Mouse (Mus musculus) liver, postnatal 0 days (tissue): Measurements from ENCODE around the gene Lmo4. TPM values are rescaled to one million over a fixed set of nuclear protein-coding genes. Genes with fewer than 3 reads are reported as not detected.

Source experiments
- ATAC-seq: fragments of 200-750 bp; cut with Nextera tagmentation; 2 replicates; pipeline ENCODE4 v1.8.0; 2017; ENCODE audit warnings: mild to moderate bottlenecking, moderate library complexity
- DNase-seq: peaks from one replicate; pipeline ENCODE4 v3.0.0-alpha.2; 2016
- H3K27ac ChIP-seq: fragments of 300-500 bp; sonication (generic); 2 replicates; pipeline ENCODE4 v1.5.1; 2014; ENCODE audit warnings: antibody characterized with exemption, moderate library complexity, mild to moderate bottlenecking, low read depth
- H3K27me3 ChIP-seq: fragments of 300-500 bp; sonication (generic); 2 replicates; pipeline ENCODE4 v1.6.1; 2014; ENCODE audit warnings: low read length, control low read depth, mixed read lengths; ENCODE audit not compliant: insufficient read depth
- H3K36me3 ChIP-seq: fragments of 300-500 bp; sonication (generic); replicated peaks from 2 replicates; pipeline ENCODE4 v1.6.1; 2014; ENCODE audit warnings: mild to moderate bottlenecking, control low read depth, low read length, moderate library complexity, mixed read lengths; ENCODE audit not compliant: insufficient read depth
- H3K4me1 ChIP-seq: fragments of 300-500 bp; sonication (generic); 2 replicates; pipeline ENCODE4 v1.6.1; 2014; ENCODE audit warnings: antibody characterized with exemption, mild to moderate bottlenecking, control low read depth; ENCODE audit not compliant: insufficient read depth
- H3K4me2 ChIP-seq: fragments of 300-500 bp; sonication (generic); 2 replicates; pipeline ENCODE4 v1.6.1; 2014; ENCODE audit warnings: low read depth, mild to moderate bottlenecking, low read length, moderate library complexity, mixed read lengths
- H3K4me3 ChIP-seq: fragments of 300-500 bp; sonication (generic); 2 replicates; pipeline ENCODE4 v1.5.1; 2014; ENCODE audit warnings: low read depth, low read length
- H3K9ac ChIP-seq: fragments of 300-500 bp; sonication (generic); replicated peaks from 2 replicates; pipeline ENCODE4 v1.6.1; 2014; ENCODE audit warnings: mild to moderate bottlenecking, moderate library complexity
- H3K9me3 ChIP-seq: fragments of 300-500 bp; sonication (generic); 2 replicates; pipeline ENCODE4 v1.6.1; 2016; ENCODE audit warnings: mild to moderate bottlenecking, control low read depth, low read length, mixed read lengths
- CTCF ChIP-seq: sonication (generic); IDR thresholded peaks from 2 replicates; pipeline ENCODE4 v1.5.1; 2016; ENCODE audit warnings: antibody characterized with exemption, low read depth
- EP300 ChIP-seq: IDR thresholded peaks from 2 replicates; pipeline ENCODE4 v1.6.1; 2016; ENCODE audit warnings: antibody characterized with exemption, low read depth, mild to moderate bottlenecking
- WGBS: fragments of 180-500 bp; shearing (Covaris S2); extraction: QIAGEN DNeasy Blood & Tissue Kit; methylation state at CpG from one replicate; pipeline ENCODE4 v1.1.7; 2014; ENCODE audit not compliant: insufficient replicate concordance; 5-methylcytosine and 5-hydroxymethylcytosine counted together
- polyA plus RNA-seq: library from polyadenylated mRNA; unstranded; fragments of >200 nt; fragmentation: Nextera tagmentation; extraction: Ambion mirVana; gene quantifications from 2 replicates; pipeline ENCODE4 v1.2.1, GENCODE M21; 2015

Gene Lmo4
- polyA plus RNA-seq = 17.4 and 19.1 TPM in 2 replicates

DNA sequence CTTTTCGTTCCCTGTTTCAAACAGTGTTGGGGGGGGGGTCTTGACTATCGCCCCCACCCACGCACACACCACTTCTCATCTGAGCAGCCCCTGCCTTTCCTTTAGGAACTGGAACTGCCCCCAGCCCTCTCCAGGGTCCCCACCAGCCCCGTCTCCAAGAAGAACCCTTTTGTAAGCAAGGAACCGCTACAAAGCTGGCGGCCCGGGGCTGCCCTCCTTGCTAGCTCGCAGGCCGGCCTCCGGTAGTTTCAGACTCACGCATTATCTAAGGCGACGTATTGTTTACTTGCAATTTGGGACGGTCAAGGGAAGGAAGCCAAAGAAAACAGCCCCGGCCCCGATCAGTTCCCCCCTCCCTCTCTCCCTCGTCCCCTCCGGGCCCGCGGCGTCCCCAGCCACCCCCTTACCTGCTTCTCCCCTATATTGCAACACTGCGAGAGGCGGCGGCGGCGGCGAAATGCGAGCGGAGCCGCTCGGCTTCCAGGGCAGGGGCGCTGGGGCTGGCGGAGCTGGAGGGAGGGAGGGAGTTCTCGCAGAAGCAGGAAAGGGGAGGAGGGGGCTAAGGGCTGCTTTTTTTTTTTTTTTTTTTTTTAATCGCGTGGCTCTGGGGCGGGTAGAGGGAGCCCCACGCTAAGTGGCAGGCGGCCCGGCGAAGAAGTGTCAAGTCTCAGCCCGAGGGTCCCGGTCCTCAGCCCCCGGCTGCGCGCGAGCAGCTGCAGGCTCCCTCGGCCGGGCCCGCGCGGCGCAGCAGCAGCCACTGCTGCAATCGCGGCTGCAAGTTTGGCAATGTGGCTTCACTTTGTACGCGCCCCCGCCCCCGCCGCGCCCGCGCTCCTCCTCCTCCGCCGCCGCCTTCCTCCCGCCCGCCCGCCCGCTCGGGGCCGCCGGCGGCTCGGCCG lies at the start of gene Lmo4:
Lmo4 (minus strand) TSS at position 808 of the 899 bp plus-strand sequence.
- no peaks in the 10 kb centered on the region; the same call in 1 of the 2 replicates for H3K36me3 ChIP-seq
- peak; percentile 88 for DNase-seq

DNA sequence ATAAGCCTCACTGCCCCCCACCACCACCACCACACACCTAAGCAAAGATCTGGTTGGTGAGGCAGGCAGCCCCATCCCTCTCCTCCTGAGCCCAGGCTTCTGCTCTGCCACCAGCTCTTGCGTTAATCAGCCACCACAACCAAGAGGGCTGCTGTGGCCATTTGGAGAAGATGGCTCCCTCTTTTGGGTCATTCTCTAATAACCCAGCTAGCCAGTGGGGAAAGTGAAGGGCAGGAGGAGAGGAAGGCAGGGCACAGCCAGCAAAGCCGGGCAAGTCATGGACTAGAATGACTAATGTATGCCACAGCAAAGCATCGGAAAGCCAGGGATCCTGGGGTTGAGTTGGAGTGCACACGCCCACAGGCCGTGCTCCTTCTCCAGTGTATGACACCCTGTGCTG lies 49.3 kb upstream of the Lmo4 start:
- Histone ChIP-seq H3K27ac (no peak overlapping the region), H3K4me1 (no peaks in the 10 kb centered on the region), H3K9ac (no peak overlapping the region), H3K27me3 (no peaks in the 10 kb centered on the region), H3K9me3 (no peaks in the 10 kb centered on the region), H3K4me2 (no peak overlapping the region), H3K4me3 (no peak overlapping the region), H3K36me3 (no peaks in the 10 kb centered on the region)
- TF ChIP-seq CTCF = no peak
- no peak for TF ChIP-seq EP300
- ATAC-seq (no peak), DNase-seq (no peak)
- 83% methylated on average over 5 of the region's 5 CpGs for WGBS

More for the DNA sequence above, at the start of gene Lmo4:
- Histone ChIP-seq H3K4me1 (peaks cover 13% of the 10 kb centered on the region), H3K4me3 (peak within 1 kb of the TSS; percentile 74), H3K4me2 (peak within 1 kb of the TSS; percentile 97), H3K9me3 (no peaks in the 10 kb centered on the region), H3K27me3 (no peaks in the 10 kb centered on the region), H3K9ac (peak within 1 kb of the TSS; percentile 87), H3K27ac (peak within 1 kb of the TSS; percentile 98)
- WGBS = 2% methylated on average over 70 of the region's 76 CpGs
- peak; percentile 82 for ATAC-seq
- TF ChIP-seq CTCF (no peak), EP300 (no peak)

DNA sequence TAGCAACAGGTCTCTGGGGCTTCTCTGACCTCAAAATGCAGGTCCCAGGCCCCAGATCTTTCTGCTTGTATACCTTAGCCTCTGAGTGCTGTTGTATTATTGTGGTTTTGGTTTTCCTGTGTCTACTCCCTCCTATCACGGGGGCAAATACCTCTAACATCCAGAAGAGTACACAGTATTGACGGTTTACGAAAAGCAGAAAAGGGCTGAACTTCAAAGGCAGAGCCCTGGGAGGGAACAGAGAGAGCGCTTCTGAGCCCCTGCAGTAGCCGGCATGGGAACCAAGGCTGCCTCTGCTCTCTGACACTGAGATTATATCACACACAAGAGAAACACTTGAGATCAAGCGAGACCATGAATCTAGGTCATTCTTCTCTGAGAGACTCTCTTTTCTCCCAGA lies 48.0 kb upstream of the Lmo4 start:
- 31% methylated on average over 6 of the region's 6 CpGs for WGBS
- H3K9ac ChIP-seq = no peak overlapping the region
- no peak for ATAC-seq
- H3K27me3 ChIP-seq = no peaks in the 10 kb centered on the region
- no peak overlapping the region for H3K27ac ChIP-seq
- no peaks in the 10 kb centered on the region for H3K4me1 ChIP-seq
- DNase-seq = no peak
- no peak overlapping the region for H3K4me2 ChIP-seq
- H3K4me3 ChIP-seq = no peak overlapping the region
- H3K36me3 ChIP-seq = no peaks in the 10 kb centered on the region
- no peaks in the 10 kb centered on the region for H3K9me3 ChIP-seq
- TF ChIP-seq EP300 = no peak
- no peak for TF ChIP-seq CTCF

DNA sequence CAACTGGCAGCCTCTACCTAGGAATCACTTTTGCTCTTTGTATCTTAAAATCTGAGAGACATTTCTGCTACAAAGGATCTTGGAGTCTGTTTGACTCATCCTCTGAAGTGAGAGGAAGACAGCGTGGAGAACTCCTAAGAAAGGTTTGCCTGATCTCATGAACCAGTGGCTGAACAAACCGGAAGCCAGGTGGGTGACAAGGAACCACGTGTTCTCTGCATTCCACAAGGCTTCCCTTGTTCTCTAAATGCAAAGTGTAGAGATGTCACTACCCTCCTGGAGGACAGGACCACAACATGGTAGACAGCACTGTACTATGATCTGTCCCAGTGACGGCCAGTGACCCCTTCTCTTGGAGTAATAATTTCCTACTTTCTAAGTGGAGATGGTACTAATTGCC lies 47.1 kb upstream of the Lmo4 start:
- Histone ChIP-seq H3K9ac (no peak overlapping the region), H3K4me2 (no peak overlapping the region), H3K9me3 (no peaks in the 10 kb centered on the region), H3K4me1 (no peaks in the 10 kb centered on the region), H3K27me3 (no peaks in the 10 kb centered on the region), H3K27ac (no peak overlapping the region), H3K36me3 (no peaks in the 10 kb centered on the region), H3K4me3 (no peak overlapping the region)
- no peak for DNase-seq
- 70% methylated on average over 4 of the region's 4 CpGs for WGBS
- no peak for TF ChIP-seq CTCF
- TF ChIP-seq EP300 = no peak
- no peak for ATAC-seq

DNA sequence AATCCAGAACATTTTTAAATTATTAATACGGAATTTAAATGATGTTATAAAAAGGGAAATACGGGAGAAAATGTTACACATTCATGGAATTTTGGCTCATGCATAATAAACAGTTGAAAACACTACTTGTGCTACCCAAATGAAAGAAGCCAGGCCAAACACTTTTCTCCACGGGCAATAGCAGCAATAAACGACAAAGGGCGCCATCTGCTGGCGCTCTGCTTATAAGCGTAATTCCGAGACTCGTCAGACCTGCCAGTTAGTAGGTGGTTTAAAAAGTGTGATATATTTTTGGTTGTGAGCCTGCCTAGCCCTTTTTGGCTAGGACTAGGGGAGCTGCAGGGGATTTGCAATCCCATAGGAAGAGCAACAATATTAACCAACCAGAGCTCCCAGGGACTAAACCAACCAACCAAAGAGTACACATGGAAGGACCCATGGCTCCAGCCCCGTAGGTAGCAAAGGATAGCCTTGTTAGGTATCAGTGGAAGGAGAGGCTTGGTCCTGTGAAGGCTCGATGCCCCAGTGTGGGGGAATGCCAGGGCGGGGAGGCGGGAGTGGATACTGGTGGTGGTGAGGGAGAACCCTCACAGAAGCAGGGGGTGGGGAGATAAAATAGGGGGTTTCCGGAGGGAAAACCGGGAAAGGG lies 37.1 kb upstream of the Lmo4 start:
- DNase-seq (peak; percentile 77), ATAC-seq (no peak)
- Histone ChIP-seq H3K4me2 (no peak overlapping the region), H3K4me3 (no peak overlapping the region), H3K27ac (no peak overlapping the region), H3K9ac (no peak overlapping the region), H3K36me3 (no peaks in the 10 kb centered on the region), H3K27me3 (no peaks in the 10 kb centered on the region), H3K4me1 (no peaks in the 10 kb centered on the region), H3K9me3 (no peaks in the 10 kb centered on the region)
- WGBS = 25% methylated on average over 15 of the region's 15 CpGs
- TF ChIP-seq CTCF = peak; percentile 78
- TF ChIP-seq EP300 = no peak

DNA sequence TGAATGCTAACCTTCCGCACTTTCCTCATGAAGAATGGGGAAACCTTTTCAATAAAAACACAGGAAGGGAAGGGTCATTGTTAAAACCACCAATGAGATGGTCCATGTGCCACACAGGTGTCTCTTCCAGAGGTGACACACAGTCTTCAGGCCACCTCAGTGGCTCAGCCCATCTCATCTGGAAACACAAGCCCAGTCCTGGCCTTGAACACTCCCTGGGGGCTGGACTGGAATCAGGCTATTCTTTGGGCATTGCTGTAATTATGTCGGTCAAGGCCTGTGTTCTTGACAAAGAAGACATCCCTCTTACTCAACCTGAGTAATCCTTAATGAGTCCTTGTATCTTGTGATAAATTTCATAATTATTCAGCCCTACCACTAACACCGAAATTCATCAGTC lies 36.1 kb upstream of the Lmo4 start:
- Histone ChIP-seq H3K27me3 (no peaks in the 10 kb centered on the region), H3K9ac (no peak overlapping the region), H3K36me3 (no peaks in the 10 kb centered on the region), H3K27ac (no peak overlapping the region), H3K9me3 (no peaks in the 10 kb centered on the region), H3K4me1 (no peaks in the 10 kb centered on the region), H3K4me3 (no peak overlapping the region), H3K4me2 (no peak overlapping the region)
- no peak for DNase-seq
- WGBS = 87% methylated on average over 3 of the region's 3 CpGs
- no peak for ATAC-seq
- TF ChIP-seq EP300 (no peak), CTCF (no peak)
